Mouse (Mus musculus): Measurements from ENCODE around the gene Mtch2. TPM values are rescaled to one million over a fixed set of nuclear protein-coding genes. Genes with fewer than 3 reads are reported as not detected.
"Not testable (repeated sequence)": the region's sequence is repeated elsewhere in the genome, so short reads cannot be mapped to it uniquely, and the experiment has no call there.

The Mtch2 gene
- total RNA-seq, 2 experiments from 2014 or later = 243 to 314 TPM

DNA sequence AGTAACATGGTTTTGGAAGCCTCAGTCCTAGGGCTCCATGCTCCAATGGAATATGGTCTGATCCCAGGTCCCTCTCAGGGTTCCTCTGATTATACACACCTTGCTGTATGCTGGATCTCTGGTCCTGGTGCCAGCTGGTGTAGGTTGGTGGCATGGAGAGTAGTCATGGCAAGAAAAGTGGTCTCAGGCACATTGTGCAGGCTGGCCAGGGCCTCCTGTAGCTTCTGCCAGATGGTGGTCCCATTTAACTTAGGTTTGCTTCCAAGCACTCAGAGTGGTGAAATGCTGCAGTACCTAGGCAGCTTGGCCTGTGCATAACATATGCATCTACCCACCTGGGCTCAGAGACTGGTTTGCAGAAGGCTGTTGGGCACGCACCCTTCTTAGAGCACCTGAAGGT is 3.4 kb downstream of the Mtch2 start:
- no peak for DNase-seq (ENCODE audit: low spot score in 2 of 2)

- no peak for DNase-seq (ENCODE audit: low spot score in 2 of 2)
Observed at GRCm38 (mm10) chr2:90861486-90861885, 14.5 kb downstream of the Mtch2 start.

- no peak for DNase-seq (ENCODE audit: low spot score in 2 of 2)
Observed at GRCm38 (mm10) chr2:90864184-90864583, 17.2 kb downstream of the Mtch2 start.

- DNase-seq (ENCODE audit: low spot score in 2 of 2) = peak; percentile 82 to 83
Observed at GRCm38 (mm10) chr2:90866524-90866923, 19.6 kb downstream of the Mtch2 start.

- DNase-seq (ENCODE audit: low spot score in 2 of 2) = no peak
Observed at GRCm38 (mm10) chr2:90870136-90870601, 23.2 kb downstream of the Mtch2 start.

- no peak for DNase-seq (ENCODE audit: low spot score in 2 of 2)
Observed at GRCm38 (mm10) chr2:90871180-90871961, 24.4 kb downstream of the Mtch2 start.

GRCm38 (mm10) chr2:90874025-90874424 is 27.1 kb downstream of the Mtch2 start:
- no peak for DNase-seq (ENCODE audit: low spot score in 2 of 2)

GRCm38 (mm10) chr2:90875239-90875638 is 28.3 kb downstream of the Mtch2 start:
- no peak for DNase-seq (ENCODE audit: low spot score in 2 of 2)

- DNase-seq (ENCODE audit: low spot score in 2 of 2) = no peak
Observed at GRCm38 (mm10) chr2:90877584-90878259, 30.8 kb downstream of the Mtch2 start.

DNA sequence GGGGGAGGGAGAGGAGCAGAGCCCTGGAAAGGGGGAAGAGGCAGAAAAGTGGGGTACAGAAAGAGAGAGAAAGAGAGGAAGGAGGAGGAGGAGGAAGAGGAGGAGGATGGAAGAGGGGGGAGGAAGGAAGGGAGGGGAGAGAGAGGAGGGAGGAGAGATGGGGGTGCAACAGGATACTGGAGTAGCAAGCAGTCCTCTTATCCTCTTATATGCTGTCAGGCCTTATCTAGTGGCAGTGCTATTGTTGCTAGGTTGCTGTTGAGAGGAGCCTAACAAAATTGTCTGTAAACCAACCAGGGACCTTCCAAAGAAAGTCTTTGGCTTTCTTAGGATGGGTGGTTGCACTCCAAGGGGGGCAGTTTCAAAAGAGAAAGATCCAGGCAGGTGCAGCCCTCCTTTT is 32.5 kb downstream of the Mtch2 start:
- DNase-seq (ENCODE audit: low spot score in 2 of 2) = no peak

GRCm38 (mm10) chr2:90880144-90880785 is 33.3 kb downstream of the Mtch2 start:
- no peak for DNase-seq (ENCODE audit: low spot score in 2 of 2)

DNA sequence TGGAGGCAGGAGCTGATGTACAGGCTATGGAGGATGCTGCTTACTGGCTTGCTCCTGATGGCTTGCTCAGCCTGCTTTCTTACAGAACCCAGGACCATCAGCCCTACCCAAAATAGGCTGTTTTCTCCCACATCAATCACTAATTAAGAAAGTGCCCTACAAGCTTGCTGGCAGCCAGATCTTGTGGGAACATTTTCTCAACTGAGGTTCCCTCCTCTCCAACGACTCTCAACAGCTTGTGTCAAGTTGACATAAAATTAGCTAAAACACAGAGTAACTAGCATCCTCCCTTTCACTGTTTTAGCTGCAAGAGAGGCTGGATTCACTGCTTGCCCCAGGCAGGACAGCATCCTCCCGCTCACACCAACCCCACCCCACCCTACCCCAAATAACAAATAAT is 34.9 kb downstream of the Mtch2 start:
- DNase-seq (ENCODE audit: low spot score in 2 of 2) = no peak

DNA sequence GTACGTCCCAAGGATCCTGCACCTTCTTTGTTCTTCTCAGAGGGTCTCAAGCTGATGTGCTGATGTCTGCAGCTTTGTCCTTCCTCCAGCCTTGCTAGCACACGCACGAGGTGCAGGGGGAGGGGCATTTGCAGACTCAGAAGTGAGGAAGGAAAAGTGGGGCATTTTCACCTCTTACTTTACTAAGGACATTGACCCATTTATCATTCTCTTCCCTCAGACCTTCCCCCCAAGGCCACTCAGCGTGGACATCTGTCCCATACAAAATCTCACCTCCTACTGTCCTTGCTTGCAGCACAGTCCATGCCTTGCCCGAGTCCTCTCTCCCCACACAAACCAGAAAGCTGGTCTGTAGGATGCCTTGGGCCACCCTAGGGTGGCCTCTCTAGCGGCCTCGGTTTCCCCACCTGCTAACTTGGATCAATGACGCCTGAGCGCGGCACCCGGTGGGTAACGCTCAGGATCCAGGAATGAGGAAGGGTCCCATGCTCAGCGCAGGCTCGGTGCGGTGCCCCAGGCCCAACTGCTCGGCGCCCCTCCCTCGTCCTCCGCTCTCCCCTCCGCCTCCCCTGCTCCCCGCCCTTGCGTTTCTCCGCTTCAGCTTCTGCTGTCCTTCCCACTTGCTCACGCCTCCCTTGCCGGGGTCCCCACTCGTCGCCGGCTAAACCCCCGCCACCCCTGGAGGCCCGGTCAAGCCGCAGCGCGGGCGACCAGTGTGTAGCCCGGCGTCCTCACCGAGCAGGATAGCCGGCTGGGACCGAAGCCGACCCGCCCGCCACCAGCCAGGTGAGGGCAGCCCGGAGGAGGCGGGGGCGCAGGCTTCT is 38.5 kb downstream of the Mtch2 start, which contains the start of gene C1qtnf4:
TSS of gene C1qtnf4 (plus strand) at position 643 of the 824 bp plus-strand sequence.
- no peak for DNase-seq (ENCODE audit: low spot score in 2 of 2)

GRCm38 (mm10) chr2:90886436-90886835 is 39.5 kb downstream of the Mtch2 start:
- DNase-seq (ENCODE audit: low spot score in 2 of 2) = no peak

DNA sequence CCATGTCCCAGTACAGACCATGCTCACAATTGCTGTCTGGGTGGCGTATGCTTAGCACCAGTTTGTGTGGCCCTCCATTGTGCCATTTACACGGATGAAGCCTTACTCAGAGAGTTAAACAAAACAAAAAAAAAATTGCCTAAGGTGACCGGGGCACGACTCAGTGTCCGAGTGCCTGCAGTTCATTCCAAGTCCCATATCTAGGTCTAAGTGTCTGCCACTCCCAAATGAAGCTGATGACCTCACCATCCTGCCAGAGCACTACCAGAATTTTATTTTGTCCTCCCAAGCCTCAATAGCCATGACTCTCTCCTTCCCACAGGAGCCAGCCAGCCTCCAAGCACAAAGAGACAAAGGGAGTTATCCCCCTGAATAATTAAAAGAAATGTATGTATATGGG is 40.7 kb downstream of the Mtch2 start:
- no peak for DNase-seq (ENCODE audit: low spot score in 2 of 2)

- peak; percentile 26 to 37 for DNase-seq (ENCODE audit: low spot score in 2 of 2)
Observed at GRCm38 (mm10) chr2:90889550-90890548, 42.9 kb downstream of the Mtch2 start.

GRCm38 (mm10) chr2:90893673-90894298 is 46.8 kb downstream of the Mtch2 start:
- no peak for DNase-seq (ENCODE audit: low spot score in 2 of 2)

GRCm38 (mm10) chr2:90894299-90894677 is 47.3 kb downstream of the Mtch2 start:
- not testable (repeated sequence) for DNase-seq (ENCODE audit: low spot score in 2 of 2)

DNA sequence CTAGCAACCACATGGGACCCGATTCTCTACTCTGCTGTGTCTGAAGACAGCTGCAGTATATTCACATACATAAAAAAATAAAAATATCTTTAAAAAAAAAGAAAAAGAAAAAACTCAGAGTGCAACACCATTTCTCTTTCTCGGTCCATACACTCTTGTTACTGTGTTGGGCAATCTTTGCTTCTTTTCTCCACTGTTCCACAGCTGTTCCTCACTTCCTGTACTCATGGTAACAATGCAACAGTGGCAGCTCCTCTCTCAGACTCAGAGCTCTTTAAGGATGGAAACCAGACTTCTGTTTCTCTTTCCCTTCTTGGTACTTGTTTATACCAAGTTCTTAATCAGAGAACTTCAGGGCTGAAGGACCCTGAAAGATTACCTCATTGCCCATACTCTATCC is 56.4 kb downstream of the Mtch2 start:
- no peak for DNase-seq (ENCODE audit: low spot score in 2 of 2)
